Mouse (Mus musculus): ENCODE data around the gene Bckdha. TPM values are rescaled to one million over a fixed set of nuclear protein-coding genes. Genes with fewer than 3 reads are reported as not detected.

Gene Bckdha
- total and polyA plus RNA-seq, 3 experiments: 27.0 to 33.1 TPM; not detected in 1

DNA sequence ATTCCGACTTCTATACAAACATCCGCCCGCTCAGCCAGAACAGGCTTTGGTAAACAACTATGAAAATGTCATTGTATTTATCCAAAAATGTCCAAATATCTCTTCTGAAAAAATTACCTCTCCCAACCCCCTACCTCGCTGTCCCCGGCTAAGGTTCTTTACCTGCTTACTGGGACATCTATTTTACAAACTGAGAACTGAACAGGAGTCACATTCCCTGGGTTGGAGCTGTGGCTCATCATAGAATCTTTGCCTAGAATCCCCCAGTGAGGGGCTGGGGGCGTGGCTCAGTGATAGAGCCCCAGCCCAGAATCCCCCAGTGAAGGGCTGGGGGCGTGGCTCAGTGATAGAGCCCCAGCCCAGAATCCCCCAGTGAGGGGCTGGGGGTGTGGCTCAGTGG, 47.3 kb downstream of the Bckdha start:
- H3K4me1 ChIP-seq (ENCODE audit: control insufficient read depth in 1 of 2, insufficient read depth in 2 of 2, low read length in 2 of 2): peaks cover 0 to 11% of the 10 kb centered on the region in 2 experiments; a peak in 2 of 4 replicates

DNA sequence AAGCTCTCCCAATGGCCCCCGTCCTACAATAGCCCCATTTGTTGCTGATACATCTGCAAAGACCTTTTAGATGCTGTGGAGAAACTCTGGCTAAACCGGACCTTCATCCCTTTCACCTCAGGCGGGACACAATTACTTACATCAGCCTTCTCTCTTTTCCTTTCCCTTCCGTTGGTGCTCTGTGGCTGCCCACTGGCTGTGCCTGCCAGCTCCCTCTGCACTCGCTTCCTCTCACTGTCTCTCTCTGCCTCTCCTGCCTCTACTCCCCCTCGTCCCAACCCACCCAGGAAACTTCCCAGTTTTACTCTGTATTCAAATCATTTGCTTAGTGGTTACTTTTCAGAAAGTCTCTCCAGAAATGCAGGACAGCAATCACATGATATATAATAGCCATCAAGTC, 48.7 kb downstream of the Bckdha start:
- no peak for TF ChIP-seq TBP (IDR thresholded peaks at IDR 0.05; ENCODE audit: low read depth, low read length)
- no peak for TF ChIP-seq ZKSCAN1 (IDR thresholded peaks at IDR 0.05; ENCODE audit: low read depth, low read length)
- no peak for TF ChIP-seq MXI1 (IDR thresholded peaks at IDR 0.05; ENCODE audit: low read depth, low read length)
- no peak for TF ChIP-seq POLR2AphosphoS2 (IDR thresholded peaks at IDR 0.05; ENCODE audit: low read length)
- no peak for TF ChIP-seq RCOR1 (IDR thresholded peaks at IDR 0.05; ENCODE audit: low read depth, low read length)
- no peak for TF ChIP-seq POLR2AphosphoS5 (IDR thresholded peaks at IDR 0.05; ENCODE audit: borderline replicate concordance, low read depth, low read length)
- TF ChIP-seq E2F4 (IDR thresholded peaks at IDR 0.05; ENCODE audit: borderline replicate concordance, low read depth, low read length): no peak
- TF ChIP-seq ZNF384 (IDR thresholded peaks at IDR 0.05; ENCODE audit: low read depth, low read length): no peak
- no peak for TF ChIP-seq USF2 (IDR thresholded peaks at IDR 0.05; ENCODE audit: borderline replicate concordance in 1 of 2, insufficient read depth in 1 of 2, low read depth in 1 of 2, low read length in 2 of 2)
- no peak for TF ChIP-seq MAX (IDR thresholded peaks at IDR 0.05; ENCODE audit: low read length)
- no peak for TF ChIP-seq NELFE (IDR thresholded peaks at IDR 0.05; ENCODE audit: low read depth, low read length)
- TF ChIP-seq POLR2A (IDR thresholded peaks at IDR 0.05; ENCODE audit: control insufficient read depth in 1 of 2, insufficient read depth in 1 of 2, low read depth in 1 of 2, low read length in 2 of 2, poor library complexity in 1 of 2): no peak
- no peak for TF ChIP-seq SMC3 (IDR thresholded peaks at IDR 0.05; ENCODE audit: low read depth, low read length)
- TF ChIP-seq MAFK (IDR thresholded peaks at IDR 0.05; ENCODE audit: borderline replicate concordance, low read depth, low read length): no peak
- no peak for TF ChIP-seq GABPA (IDR thresholded peaks at IDR 0.05; ENCODE audit: low read depth, low read length)
- no peak for TF ChIP-seq CHD2 (IDR thresholded peaks at IDR 0.05; ENCODE audit: low read length)
- no peak for TF ChIP-seq MAZ (IDR thresholded peaks at IDR 0.05; ENCODE audit: low read depth, low read length)
- TF ChIP-seq BHLHE40 (IDR thresholded peaks at IDR 0.05; ENCODE audit: borderline replicate concordance, low read depth, low read length): no peak
- no peak for TF ChIP-seq ZC3H11A (IDR thresholded peaks at IDR 0.05; ENCODE audit: low read depth, low read length)
- no peak overlapping the region for H3K4me3 ChIP-seq (ENCODE audit: control insufficient read depth in 1 of 2, insufficient read depth in 1 of 2, low read depth in 2 of 2, low read length in 2 of 2)
- peaks cover 0 to 13% of the 10 kb centered on the region in 2 experiments; a peak in 2 of 4 replicates for H3K36me3 ChIP-seq (ENCODE audit: control insufficient read depth in 1 of 2, insufficient read depth in 2 of 2, low read length in 2 of 2)
- DNase-seq (ENCODE audit: low read depth, low spot score): no peak
- H3K79me2 ChIP-seq (ENCODE audit: control insufficient read depth, insufficient read depth, low read length, poor library complexity): no peaks in the 10 kb centered on the region; the same call in 1 of the 2 replicates
- H3K9me3 ChIP-seq (replicated peaks; ENCODE audit: insufficient read depth, low read length): no peaks in the 10 kb centered on the region
- H3K27me3 ChIP-seq (ENCODE audit: control insufficient read depth in 1 of 2, insufficient read depth in 2 of 2, low read length in 2 of 2): no peaks in the 10 kb centered on the region
- no peak overlapping the region for H3K27ac ChIP-seq (ENCODE audit: control insufficient read depth, low read depth, low read length)
- peaks cover 0 to 6% of the 10 kb centered on the region in 2 experiments; a peak in 2 of 4 replicates for H3K4me1 ChIP-seq (ENCODE audit: control insufficient read depth in 1 of 2, insufficient read depth in 2 of 2, low read length in 2 of 2)
- no peak overlapping the region for H3K9ac ChIP-seq (ENCODE audit: control insufficient read depth, low read depth, low read length, poor library complexity, severe bottlenecking)

More for the DNA sequence above, 47.3 kb downstream of the Bckdha start:
- Histone ChIP-seq H3K4me3 (ENCODE audit: control insufficient read depth in 1 of 2, insufficient read depth in 1 of 2, low read depth in 2 of 2, low read length in 2 of 2) (no peak overlapping the region), H3K27me3 (ENCODE audit: control insufficient read depth in 1 of 2, insufficient read depth in 2 of 2, low read length in 2 of 2) (no peaks in the 10 kb centered on the region), H3K79me2 (ENCODE audit: control insufficient read depth, insufficient read depth, low read length, poor library complexity) (no peaks in the 10 kb centered on the region; the same call in 1 of the 2 replicates), H3K27ac (ENCODE audit: control insufficient read depth, low read depth, low read length) (no peak overlapping the region), H3K9me3 (replicated peaks; ENCODE audit: insufficient read depth, low read length) (no peaks in the 10 kb centered on the region), H3K9ac (ENCODE audit: control insufficient read depth, low read depth, low read length, poor library complexity, severe bottlenecking) (no peak overlapping the region), H3K36me3 (ENCODE audit: control insufficient read depth in 1 of 2, insufficient read depth in 2 of 2, low read length in 2 of 2) (peaks cover 0 to 7% of the 10 kb centered on the region in 2 experiments; a peak in 2 of 4 replicates)
- DNase-seq (ENCODE audit: low read depth, low spot score): no peak
- TF ChIP-seq SMC3 (IDR thresholded peaks at IDR 0.05; ENCODE audit: low read depth, low read length) (no peak), MEF2A (IDR thresholded peaks at IDR 0.05; ENCODE audit: extremely low read depth, insufficient replicate concordance, low read depth, low read length, poor library complexity, severe bottlenecking) (no peak), TAL1 (IDR thresholded peaks at IDR 0.05; ENCODE audit: low read length) (no peak), POLR2AphosphoS2 (IDR thresholded peaks at IDR 0.05; ENCODE audit: low read length) (no peak), MAZ (IDR thresholded peaks at IDR 0.05; ENCODE audit: low read depth, low read length) (no peak), ELF1 (IDR thresholded peaks at IDR 0.05; ENCODE audit: low read depth, low read length) (no peak), POLR2AphosphoS5 (IDR thresholded peaks at IDR 0.05; ENCODE audit: borderline replicate concordance, low read depth, low read length) (no peak), CTCF (IDR thresholded peaks at IDR 0.05 in 2 of 3, conservative IDR thresholded peaks at IDR 0.05 in 1 of 3; ENCODE audit: control insufficient read depth in 1 of 3, insufficient read depth in 1 of 3, low read depth in 2 of 3, low read length in 3 of 3, poor library complexity in 1 of 3, severe bottlenecking in 1 of 3) (no peak), ETS1 (IDR thresholded peaks at IDR 0.05; ENCODE audit: low read depth, low read length) (no peak), CHD1 (IDR thresholded peaks at IDR 0.05; ENCODE audit: low read depth, low read length) (no peak), ZC3H11A (IDR thresholded peaks at IDR 0.05; ENCODE audit: low read depth, low read length) (no peak), TBP (IDR thresholded peaks at IDR 0.05; ENCODE audit: low read depth, low read length) (no peak), ZKSCAN1 (IDR thresholded peaks at IDR 0.05; ENCODE audit: low read depth, low read length) (no peak), MAX (IDR thresholded peaks at IDR 0.05; ENCODE audit: low read length) (no peak), GATA1 (IDR thresholded peaks at IDR 0.05; ENCODE audit: low read depth, low read length) (no peak)

Data from MEL (cell line).